Mouse (Mus musculus) T-helper 1 cell (primary cell): ENCODE results near the gene Bpifa2.
"Not testable (repeated sequence)": the region's sequence is repeated elsewhere in the genome, so short reads cannot be mapped to it uniquely, and the experiment has no call there.

Source experiments
- in situ Hi-C: fragments of 300-600 bp; cut with MboI, MseI; formaldehyde crosslinking; loops from one replicate; pipeline ENCODE4 v1.15.1; 2025; ENCODE audit warnings: high pct_unique_total_duplicates

Gene Bpifa2

DNA sequence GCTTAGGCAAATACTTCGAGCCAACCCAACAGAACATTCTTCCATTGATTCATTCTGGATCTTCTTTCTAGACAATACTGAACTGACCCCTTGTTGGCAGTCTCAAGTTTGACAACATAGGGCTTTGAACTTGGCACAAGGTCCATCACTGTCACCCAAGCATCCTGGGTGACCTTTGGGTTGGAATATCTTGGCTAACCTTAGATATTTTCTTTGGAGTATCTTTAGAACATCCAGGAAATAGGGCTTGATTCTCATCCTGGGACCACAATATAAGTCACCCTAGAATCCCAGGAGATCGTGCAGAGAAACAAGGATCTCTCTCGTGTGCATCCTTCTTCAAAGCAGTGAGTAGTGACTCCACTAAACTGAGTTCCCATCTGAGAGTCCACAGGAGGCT is at the start of gene Bpifa2:
TSS of gene Bpifa2 (plus strand) at position 301 of the 400 bp plus-strand sequence.
- in situ Hi-C loops = no loop called here

DNA sequence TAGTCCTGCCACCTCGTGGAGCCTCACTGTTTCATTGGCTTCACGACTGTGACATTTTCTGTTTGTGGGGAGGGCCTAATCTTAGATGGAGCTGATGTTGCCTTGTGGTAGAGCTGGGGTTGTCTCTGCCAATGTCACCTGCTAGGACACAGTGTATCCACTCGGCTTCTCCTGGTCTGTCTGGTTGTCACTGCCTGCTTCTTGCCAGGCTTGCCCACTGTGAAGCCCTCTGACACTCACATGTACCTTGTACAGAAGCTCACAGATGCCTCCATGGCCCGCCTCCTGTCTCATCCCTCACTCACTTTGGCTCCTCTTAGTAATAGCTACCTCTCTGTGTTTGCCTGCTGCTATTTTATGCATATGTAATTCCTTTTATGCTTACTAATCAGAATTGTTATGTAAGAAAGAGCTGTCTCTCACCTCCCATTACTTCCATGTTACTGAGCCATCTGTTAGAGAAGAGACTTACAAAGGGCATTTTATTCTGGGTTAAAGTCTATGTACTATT is 45.2 kb upstream of the Bpifa2 start:
- in situ Hi-C loops = no loop called here

GRCm38 (mm10) chr2:153963334-153963733 is 44.7 kb upstream of the Bpifa2 start:
- in situ Hi-C loops = no loop called here

- in situ Hi-C loops = no loop called here
Observed at GRCm38 (mm10) chr2:153970221-153970620, 37.8 kb upstream of the Bpifa2 start.

- in situ Hi-C loops = no loop called here
Observed at GRCm38 (mm10) chr2:153974582-153974981, 33.5 kb upstream of the Bpifa2 start, which contains the start of gene Bpifa6. Gene Bpifa6 (plus strand): TSS chr2:153974945.

DNA sequence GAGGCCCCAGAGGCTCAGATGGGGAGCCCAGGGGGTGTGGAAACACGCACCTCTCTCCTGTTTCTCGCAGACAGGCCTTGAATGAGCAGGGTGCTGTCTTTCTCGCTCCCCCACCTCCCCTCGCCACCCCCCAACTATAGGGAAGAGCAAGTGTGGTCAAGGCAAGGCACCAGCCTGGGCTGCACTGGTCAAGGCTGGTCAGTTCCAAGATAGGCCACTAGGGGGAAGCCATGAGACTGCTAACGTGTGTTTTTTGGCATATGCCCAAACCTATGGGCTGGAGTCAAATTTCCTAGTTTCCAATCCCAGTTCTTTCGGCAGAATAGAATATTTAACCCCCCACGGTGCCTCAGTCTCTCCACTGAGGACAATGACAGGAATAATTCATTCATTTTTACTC is 12.3 kb upstream of the Bpifa2 start:
- in situ Hi-C loops = no loop called here

- in situ Hi-C loops = no loop called here
Observed at GRCm38 (mm10) chr2:154000501-154000900, 7.6 kb upstream of the Bpifa2 start.

GRCm38 (mm10) chr2:154001056-154001455 is 7.0 kb upstream of the Bpifa2 start:
- in situ Hi-C loops = no loop called here

- in situ Hi-C loops = no loop called here
Observed at GRCm38 (mm10) chr2:154004456-154004855, 3.6 kb upstream of the Bpifa2 start.

DNA sequence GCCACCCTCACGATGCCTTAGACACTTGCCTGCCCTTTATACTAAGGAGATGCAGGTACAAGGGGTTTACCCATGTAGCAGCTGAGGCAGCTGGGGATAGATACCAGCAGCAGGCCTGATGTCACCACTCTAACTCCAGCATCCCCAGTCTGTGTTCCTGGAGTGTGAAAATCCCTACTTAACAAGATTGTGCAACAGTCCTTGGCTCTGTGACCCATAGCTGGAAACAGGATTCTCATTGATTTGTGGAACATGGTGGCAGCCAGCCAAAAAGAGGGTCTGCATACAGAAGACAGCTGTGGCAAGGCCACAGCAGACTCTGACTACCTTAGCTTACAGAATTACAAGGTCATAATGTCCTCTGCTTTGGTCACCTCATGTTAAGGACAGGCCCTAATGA is 3.0 kb upstream of the Bpifa2 start:
- in situ Hi-C loops = no loop called here

DNA sequence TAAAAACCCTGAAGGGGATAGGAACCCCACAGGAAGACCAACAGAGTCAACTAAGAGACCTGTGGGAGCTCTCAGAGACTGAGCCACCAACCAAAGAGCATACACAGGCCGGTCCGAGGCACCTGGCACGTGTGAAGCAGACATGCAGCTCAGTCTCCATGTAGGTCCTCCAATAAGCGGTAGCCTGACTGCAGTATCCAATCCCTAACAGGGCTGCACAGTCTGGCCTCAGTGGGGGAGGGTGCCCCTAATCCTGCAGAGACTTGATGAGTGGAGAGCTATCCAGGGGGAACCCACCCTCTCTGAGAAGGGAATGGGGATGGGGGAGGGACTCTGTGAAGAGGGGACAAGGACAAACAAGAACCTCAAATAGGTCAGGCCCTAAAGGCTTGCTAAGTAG is 2.3 kb upstream of the Bpifa2 start:
- in situ Hi-C loops = no loop called here

DNA sequence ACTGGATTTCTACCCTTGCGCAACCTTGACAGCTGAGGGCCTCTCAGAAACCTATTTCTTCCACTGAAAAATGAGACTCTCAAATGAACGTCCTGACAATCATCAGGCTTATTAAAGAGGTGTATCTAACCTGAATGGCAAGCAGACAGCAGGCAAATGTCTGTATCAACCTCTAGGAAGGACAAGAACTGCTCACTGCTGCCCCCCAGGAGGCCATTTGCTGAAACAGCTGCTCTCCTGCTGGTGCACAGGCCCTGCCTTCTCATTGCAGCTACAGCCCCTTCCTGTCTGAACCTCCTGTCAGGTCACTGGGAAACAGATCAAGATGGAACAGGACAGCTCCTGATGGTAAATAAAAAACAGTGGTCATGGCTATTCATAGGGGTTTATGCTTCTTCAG is 1.7 kb upstream of the Bpifa2 start:
- in situ Hi-C loops = no loop called here

GRCm38 (mm10) chr2:154007381-154007780 is 684 bp upstream of the Bpifa2 start:
- in situ Hi-C loops = no loop called here

- in situ Hi-C loops = loop anchor here (10.0 kb wide), 1 partner anchor 553 kb away; no protein-coding TSS in a partner anchor
Observed at GRCm38 (mm10) chr2:154017990-154018389, 9.9 kb downstream of the Bpifa2 start.

DNA sequence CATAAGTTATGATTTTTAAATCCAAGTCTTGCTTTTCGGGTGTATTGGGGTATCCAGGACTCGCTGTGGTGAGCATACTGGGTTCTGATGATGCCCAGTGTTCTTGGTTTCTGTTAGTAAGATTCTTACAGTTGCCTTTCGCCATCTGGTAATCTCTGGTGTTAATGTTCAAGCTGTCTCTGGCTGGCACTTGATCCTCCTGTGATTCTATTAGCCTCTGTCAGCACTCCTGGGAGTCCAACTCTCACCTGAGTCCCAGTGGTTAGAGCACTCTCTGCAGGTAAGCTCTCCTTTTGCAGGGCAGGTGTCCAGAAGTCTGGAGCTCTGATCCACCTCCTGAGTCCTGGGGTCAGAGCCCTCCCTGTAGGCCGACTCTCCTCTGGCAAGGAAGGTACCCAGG is 16.6 kb downstream of the Bpifa2 start:
- in situ Hi-C loops = not testable (repeated sequence)

GRCm38 (mm10) chr2:154038932-154039331 is 30.9 kb downstream of the Bpifa2 start:
- in situ Hi-C loops = no loop called here

DNA sequence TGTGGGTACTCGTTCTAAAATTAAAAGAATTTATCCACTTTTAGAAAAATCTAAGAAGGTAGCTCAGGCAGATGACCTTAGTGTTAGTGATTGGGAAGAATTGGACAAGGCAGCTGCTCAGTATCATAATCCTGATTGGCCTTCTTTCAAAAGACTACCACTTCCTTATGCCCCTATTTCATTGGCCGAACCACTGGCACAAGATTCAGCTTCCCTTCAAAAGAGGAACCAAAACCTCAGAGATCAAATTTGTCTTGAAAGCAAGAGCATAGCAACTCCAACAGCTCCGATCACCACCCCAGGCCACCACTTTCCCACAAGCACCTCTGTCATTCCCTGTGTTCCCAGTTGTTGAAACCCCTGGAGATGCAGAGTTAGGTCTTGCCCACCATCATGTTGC is 36.7 kb downstream of the Bpifa2 start:
- in situ Hi-C loops = no loop called here

- in situ Hi-C loops = no loop called here
Observed at GRCm38 (mm10) chr2:154058690-154059089, 50.6 kb downstream of the Bpifa2 start.
